Mouse (Mus musculus): ENCODE results near the gene Dclre1b.

DNA sequence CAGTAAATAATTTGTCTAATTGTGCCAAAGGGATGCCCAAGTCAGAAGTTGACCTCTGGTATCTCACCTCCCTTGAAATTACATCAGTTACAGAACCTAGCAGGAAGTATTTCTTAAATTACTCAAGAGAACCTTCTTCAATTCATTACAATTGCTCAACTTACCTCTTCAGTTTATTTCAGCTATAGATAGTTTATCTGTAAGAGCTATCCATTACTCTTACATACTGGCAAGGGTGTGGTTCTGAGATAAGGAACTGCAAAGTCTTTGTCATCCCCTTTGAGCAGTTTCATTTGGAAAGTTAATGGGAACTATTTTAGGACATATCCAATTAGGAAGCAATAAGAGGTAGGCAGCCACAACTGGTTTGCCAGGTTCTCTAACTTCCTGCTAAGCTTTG, 23.2 kb upstream of the Dclre1b start, which contains the start of gene Bcl2l15:
- TF ChIP-seq POLR2A (IDR thresholded peaks at IDR 0.05; ENCODE audit: low read depth, low read length) (no peak), CTCF (IDR thresholded peaks at IDR 0.05; ENCODE audit: borderline replicate concordance, insufficient read depth, low read length) (no peak)
